Mouse (Mus musculus): ENCODE measurements around the gene Tmem132a. TPM values are rescaled to one million over a fixed set of nuclear protein-coding genes. Genes with fewer than 3 reads are reported as not detected.

Tmem132a gene
- total and polyA plus RNA-seq, 3 experiments: 0.01 to 2.3 (median 0.27) TPM

DNA sequence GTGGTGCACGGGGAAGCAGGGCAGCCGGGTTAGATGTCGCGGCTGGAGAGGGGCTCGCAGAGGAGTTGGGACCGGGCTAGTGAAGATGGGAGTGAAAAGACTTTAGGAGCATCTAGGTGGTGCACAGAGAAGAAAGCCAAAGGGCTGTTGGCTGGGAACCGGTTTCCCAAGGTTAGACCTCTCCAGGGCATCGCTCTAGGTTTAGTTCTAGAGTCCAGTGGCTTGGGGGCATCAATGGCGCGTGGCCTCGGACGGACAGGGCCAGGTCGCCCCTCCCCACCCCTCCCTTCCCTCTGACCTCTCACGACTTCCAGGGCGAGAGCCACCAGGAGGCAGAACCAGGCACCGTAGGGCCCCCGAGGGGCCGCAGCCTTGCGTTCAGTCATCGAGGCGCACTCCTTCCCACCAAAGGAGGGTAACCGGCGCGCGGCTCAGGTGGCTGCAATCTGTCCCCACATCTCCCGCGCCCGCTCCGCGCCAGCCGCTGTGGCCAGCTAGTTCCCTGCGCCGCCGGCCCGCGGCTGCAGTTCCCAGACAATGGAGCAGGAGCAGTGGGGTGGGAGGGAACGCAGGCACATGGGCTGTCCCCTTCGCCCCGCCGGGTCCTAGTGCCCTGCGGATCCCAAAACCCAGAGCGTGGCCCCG, 377 bp downstream of the Tmem132a start:
- H3K36me3 ChIP-seq (replicated peaks): peaks cover 37% of the 10 kb centered on the region
- no peaks in the 10 kb centered on the region for H3K9me3 ChIP-seq (replicated peaks)
- no peak for DNase-seq (ENCODE audit: low spot score)
- no peaks in the 10 kb centered on the region for H3K4me1 ChIP-seq (ENCODE audit: insufficient read depth, low read depth, low read length)
- no peak for TF ChIP-seq GATA2 (IDR thresholded peaks at IDR 0.05; ENCODE audit: borderline replicate concordance, low read depth, low read length)
- TF ChIP-seq POLR2AphosphoS5 (IDR thresholded peaks at IDR 0.05; ENCODE audit: insufficient replicate concordance, low read depth, low read length): no peak
- ATAC-seq (ENCODE audit: extremely low read depth, insufficient number of reproducible peaks, low FRiP score, poor library complexity, severe bottlenecking): no peak
- no peak overlapping the region for H3K4me3 ChIP-seq (ENCODE audit: low read depth, low read length)
- H3K27me3 ChIP-seq (ENCODE audit: insufficient read depth, low read length): peaks cover 24% of the 10 kb centered on the region

DNA sequence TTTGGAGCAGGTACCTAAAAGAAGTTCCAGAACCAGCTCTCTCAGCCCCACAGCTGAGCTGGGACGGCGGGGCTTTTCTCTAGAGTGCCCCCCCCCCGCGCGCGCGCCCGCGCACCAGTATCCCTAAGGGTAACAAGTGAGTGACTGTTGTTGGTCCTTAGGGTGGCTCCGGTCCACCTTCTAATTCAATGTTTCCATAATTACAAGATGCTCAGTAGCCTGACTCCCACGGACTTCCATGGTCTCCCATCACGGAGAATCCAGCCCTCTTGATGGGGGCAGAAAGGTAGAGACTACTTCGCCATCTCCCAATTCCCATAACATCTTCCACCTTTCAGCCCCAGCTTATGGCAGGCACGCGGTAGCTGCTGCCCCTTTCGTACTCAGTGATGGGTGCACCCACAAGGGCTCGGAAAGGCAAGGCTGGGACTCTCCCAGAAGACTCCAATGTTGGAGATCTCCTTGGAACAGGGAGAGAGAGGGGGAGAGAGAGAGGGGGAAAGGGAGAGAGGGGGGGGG, 1.1 kb downstream of the Tmem132a start:
- ATAC-seq (ENCODE audit: extremely low read depth, insufficient number of reproducible peaks, low FRiP score, poor library complexity, severe bottlenecking) (no peak), DNase-seq (ENCODE audit: low spot score) (no peak)
- H3K36me3 ChIP-seq (replicated peaks): peaks cover 30% of the 10 kb centered on the region
- H3K4me3 ChIP-seq (ENCODE audit: low read depth, low read length): no peak overlapping the region
- TF ChIP-seq CTCF (IDR thresholded peaks at IDR 0.05; ENCODE audit: low read depth, low read length): no peak
- TF ChIP-seq GATA1 (IDR thresholded peaks at IDR 0.05; ENCODE audit: borderline replicate concordance, low read length): no peak
- TF ChIP-seq GATA2 (IDR thresholded peaks at IDR 0.05; ENCODE audit: borderline replicate concordance, low read depth, low read length): no peak
- no peak for TF ChIP-seq TAL1 (conservative IDR thresholded peaks at IDR 0.05; ENCODE audit: low read depth, low read length)
- TF ChIP-seq POLR2AphosphoS5 (IDR thresholded peaks at IDR 0.05; ENCODE audit: insufficient replicate concordance, low read depth, low read length): no peak
- H3K9me3 ChIP-seq (replicated peaks): no peaks in the 10 kb centered on the region
- H3K27me3 ChIP-seq (ENCODE audit: insufficient read depth, low read length): peaks cover 26% of the 10 kb centered on the region
- no peaks in the 10 kb centered on the region for H3K4me1 ChIP-seq (ENCODE audit: insufficient read depth, low read depth, low read length)

DNA sequence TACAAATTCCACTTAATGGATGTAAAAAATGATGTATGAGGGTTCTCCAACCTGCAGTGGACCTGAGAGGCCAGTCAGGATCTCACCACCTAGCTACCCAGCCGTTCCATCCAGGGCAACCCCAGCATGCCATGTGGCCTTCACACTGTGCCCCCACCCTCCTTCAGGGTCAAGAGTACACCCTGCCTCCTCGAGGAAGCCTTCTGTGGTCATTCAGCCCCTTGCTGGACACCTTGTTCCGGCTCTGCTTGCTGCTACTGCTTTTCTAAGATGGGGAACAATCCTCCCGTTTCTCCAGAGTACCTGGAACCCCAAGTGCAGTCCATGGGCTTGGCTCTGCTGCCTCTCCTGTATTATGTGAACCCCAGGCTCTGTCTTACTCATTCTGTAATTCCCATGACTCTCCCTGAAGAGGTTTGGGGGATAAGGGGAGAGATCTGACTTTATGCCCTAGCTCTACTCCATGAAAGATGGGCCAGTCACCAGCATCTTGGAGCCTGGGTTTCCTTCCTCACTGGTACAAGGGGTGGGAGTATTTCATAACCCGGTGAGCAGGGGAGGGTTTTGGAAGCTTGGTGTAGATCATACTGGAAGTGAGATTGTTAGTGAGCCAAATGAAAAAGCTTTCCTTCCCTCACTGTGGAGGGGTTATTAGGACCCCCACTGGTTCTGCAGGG, 1.7 kb downstream of the Tmem132a start:
- ATAC-seq (ENCODE audit: extremely low read depth, insufficient number of reproducible peaks, low FRiP score, poor library complexity, severe bottlenecking): no peak

DNA sequence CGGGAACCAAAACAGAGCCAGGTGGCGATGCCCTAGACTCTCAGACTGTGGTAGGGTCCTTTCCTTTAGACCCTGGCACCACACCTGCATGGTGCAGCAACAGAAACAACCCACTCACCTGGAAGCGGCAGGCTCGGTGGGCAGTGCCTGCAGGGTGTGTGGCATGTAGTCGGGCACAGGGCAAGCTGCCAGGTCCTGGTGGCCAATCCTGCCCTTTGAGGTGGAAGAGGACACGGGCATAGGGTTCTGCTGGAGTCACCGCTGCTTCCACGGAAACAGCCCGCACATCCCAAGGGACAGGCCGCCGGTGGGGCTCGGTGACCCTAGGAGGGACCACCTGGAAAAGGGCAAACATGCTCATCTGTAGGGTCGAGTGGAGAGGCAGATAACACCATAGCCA, 3.4 kb downstream of the Tmem132a start:
- Histone ChIP-seq H3K9me3 (replicated peaks) (no peaks in the 10 kb centered on the region), H3K4me1 (ENCODE audit: insufficient read depth, low read depth, low read length) (no peaks in the 10 kb centered on the region), H3K4me3 (ENCODE audit: low read depth, low read length) (no peak overlapping the region), H3K27me3 (ENCODE audit: insufficient read depth, low read length) (peaks cover 35% of the 10 kb centered on the region), H3K36me3 (replicated peaks) (peaks cover 8% of the 10 kb centered on the region)
- no peak for DNase-seq (ENCODE audit: low spot score)
- no peak for TF ChIP-seq GATA1 (IDR thresholded peaks at IDR 0.05; ENCODE audit: borderline replicate concordance, low read length)
- no peak for TF ChIP-seq TAL1 (conservative IDR thresholded peaks at IDR 0.05; ENCODE audit: low read depth, low read length)
- TF ChIP-seq CTCF (IDR thresholded peaks at IDR 0.05; ENCODE audit: low read depth, low read length): no peak
- TF ChIP-seq GATA2 (IDR thresholded peaks at IDR 0.05; ENCODE audit: borderline replicate concordance, low read depth, low read length): no peak
- no peak for TF ChIP-seq POLR2AphosphoS5 (IDR thresholded peaks at IDR 0.05; ENCODE audit: insufficient replicate concordance, low read depth, low read length)
- no peak for ATAC-seq (ENCODE audit: extremely low read depth, insufficient number of reproducible peaks, low FRiP score, poor library complexity, severe bottlenecking)

More for the DNA sequence above, 1.7 kb downstream of the Tmem132a start:
- Histone ChIP-seq H3K9me3 (replicated peaks) (no peaks in the 10 kb centered on the region), H3K4me1 (ENCODE audit: insufficient read depth, low read depth, low read length) (no peaks in the 10 kb centered on the region), H3K27me3 (ENCODE audit: insufficient read depth, low read length) (peaks cover 32% of the 10 kb centered on the region), H3K4me3 (ENCODE audit: low read depth, low read length) (no peak overlapping the region), H3K36me3 (replicated peaks) (peaks cover 25% of the 10 kb centered on the region)
- no peak for DNase-seq (ENCODE audit: low spot score)
- TF ChIP-seq POLR2AphosphoS5 (IDR thresholded peaks at IDR 0.05; ENCODE audit: insufficient replicate concordance, low read depth, low read length) (no peak), GATA2 (IDR thresholded peaks at IDR 0.05; ENCODE audit: borderline replicate concordance, low read depth, low read length) (no peak), TAL1 (conservative IDR thresholded peaks at IDR 0.05; ENCODE audit: low read depth, low read length) (no peak), CTCF (IDR thresholded peaks at IDR 0.05; ENCODE audit: low read depth, low read length) (no peak), GATA1 (IDR thresholded peaks at IDR 0.05; ENCODE audit: borderline replicate concordance, low read length) (no peak)

DNA sequence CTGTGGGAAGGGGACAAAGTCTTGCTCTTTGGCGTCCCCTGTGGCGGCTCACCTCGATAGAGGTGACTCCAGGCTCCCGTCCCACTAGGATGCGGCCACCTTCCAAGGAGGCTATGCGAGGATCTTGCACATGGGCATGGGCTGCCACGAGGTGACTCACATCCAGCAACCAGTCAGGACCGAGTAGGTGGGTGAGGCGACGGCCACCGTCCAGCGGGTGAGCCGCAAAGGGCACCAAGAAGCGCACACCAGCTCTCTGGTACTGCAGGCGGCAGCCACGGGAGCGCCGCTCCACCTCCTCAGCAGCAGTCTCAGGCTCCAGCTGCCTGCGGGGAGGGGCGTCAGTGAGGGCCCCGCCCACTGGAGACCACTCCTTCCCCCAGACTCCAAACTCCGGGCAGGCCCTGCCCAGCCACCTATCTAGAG, 9.7 kb downstream of the Tmem132a start:
- Histone ChIP-seq H3K9me3 (replicated peaks) (no peaks in the 10 kb centered on the region), H3K4me3 (ENCODE audit: low read depth, low read length) (no peak overlapping the region), H3K4me1 (ENCODE audit: insufficient read depth, low read depth, low read length) (no peaks in the 10 kb centered on the region), H3K27me3 (ENCODE audit: insufficient read depth, low read length) (peaks cover 17% of the 10 kb centered on the region), H3K36me3 (replicated peaks) (no peaks in the 10 kb centered on the region)
- no peak for TF ChIP-seq GATA2 (IDR thresholded peaks at IDR 0.05; ENCODE audit: borderline replicate concordance, low read depth, low read length)
- no peak for TF ChIP-seq TAL1 (conservative IDR thresholded peaks at IDR 0.05; ENCODE audit: low read depth, low read length)
- TF ChIP-seq CTCF (IDR thresholded peaks at IDR 0.05; ENCODE audit: low read depth, low read length): no peak
- no peak for TF ChIP-seq POLR2AphosphoS5 (IDR thresholded peaks at IDR 0.05; ENCODE audit: insufficient replicate concordance, low read depth, low read length)
- TF ChIP-seq GATA1 (IDR thresholded peaks at IDR 0.05; ENCODE audit: borderline replicate concordance, low read length): no peak
- no peak for DNase-seq (ENCODE audit: low spot score)
- ATAC-seq (ENCODE audit: extremely low read depth, insufficient number of reproducible peaks, low FRiP score, poor library complexity, severe bottlenecking): no peak

DNA sequence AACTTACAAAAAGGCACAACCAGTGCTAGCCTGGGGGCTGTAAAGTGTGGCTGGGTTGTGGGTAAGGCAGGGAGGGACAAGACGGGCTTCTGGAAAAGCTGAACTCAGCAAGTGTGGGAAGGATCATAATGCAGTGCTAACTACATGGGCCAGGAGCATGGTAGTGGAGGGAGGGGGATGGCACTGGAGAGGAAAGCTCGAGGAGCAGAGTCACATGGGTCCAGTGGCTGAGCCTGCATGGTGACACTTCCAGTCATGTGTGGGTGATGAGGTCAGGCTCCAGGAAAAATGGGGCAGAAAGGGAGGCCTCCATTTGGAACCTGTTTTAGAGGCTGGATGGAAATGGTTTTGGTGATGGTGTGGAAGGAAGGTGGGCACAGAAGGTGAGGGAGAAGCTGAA, 13.2 kb downstream of the Tmem132a start:
- Histone ChIP-seq H3K4me3 (ENCODE audit: low read depth, low read length) (no peak overlapping the region), H3K4me1 (ENCODE audit: insufficient read depth, low read depth, low read length) (no peaks in the 10 kb centered on the region), H3K36me3 (replicated peaks) (no peaks in the 10 kb centered on the region), H3K9me3 (replicated peaks) (no peaks in the 10 kb centered on the region), H3K27me3 (ENCODE audit: insufficient read depth, low read length) (peaks cover 7% of the 10 kb centered on the region; the same call in 1 of the 2 replicates)
- TF ChIP-seq GATA2 (IDR thresholded peaks at IDR 0.05; ENCODE audit: borderline replicate concordance, low read depth, low read length) (no peak), POLR2AphosphoS5 (IDR thresholded peaks at IDR 0.05; ENCODE audit: insufficient replicate concordance, low read depth, low read length) (no peak), CTCF (IDR thresholded peaks at IDR 0.05; ENCODE audit: low read depth, low read length) (no peak), GATA1 (IDR thresholded peaks at IDR 0.05; ENCODE audit: borderline replicate concordance, low read length) (no peak)
- DNase-seq (ENCODE audit: low spot score): no peak
- no peak for ATAC-seq (ENCODE audit: extremely low read depth, insufficient number of reproducible peaks, low FRiP score, poor library complexity, severe bottlenecking)

Measured in G1E (cell line).